Comparison of ENCODE assay signal across 8 mouse cellular contexts in genomic region chr12:32144513-32144912, GRCm38 (mm10).
A peak's percentile ranks its signal among the peaks of the same experiment; 100 is the strongest.
DNase-seq lines count a peak whose midpoint lies in the region; ATAC-seq lines count a peak whose summit lies in the region.

No protein-coding gene starts in this region.

- no peaks in the 10 kb centered on the region for H3K36me3 ChIP-seq in embryonic facial prominence, embryonic 10.5 days (replicated peaks)
- H3K36me3 ChIP-seq in limb, embryonic 12.5 days, result no peaks in the 10 kb centered on the region
- no peaks in the 10 kb centered on the region for H3K36me3 ChIP-seq in midbrain, embryonic 15.5 days (replicated peaks)

- no peak overlapping the region for H3K4me2 ChIP-seq in limb, embryonic 12.5 days
- H3K4me2 ChIP-seq in midbrain, embryonic 15.5 days, result no peak overlapping the region

- ATAC-seq in cerebellum, adult (ENCODE audit: insufficient number of reproducible peaks, low FRiP score, low TSS enrichment), result no peak
- ATAC-seq in limb, embryonic 12.5 days (ENCODE audit: insufficient number of reproducible peaks, insufficient read depth, low FRiP score, low TSS enrichment, low read depth), result peak; percentile 63; the same call in 1 of the 2 replicates
- ATAC-seq in midbrain, embryonic 15.5 days (replicated peaks), result peak; percentile 83

- peak; percentile 21 for DNase-seq in cerebellum, adult 11 months
- DNase-seq in embryonic facial prominence, embryonic 10.5 days (ENCODE audit: low spot score), result peak; percentile 79
- peak; percentile 69 to 86 for DNase-seq in heart, adult 18-20 months
- peak; percentile 39 to 64 for DNase-seq in kidney, adult 8-10 months
- DNase-seq in spleen, postnatal 10 days (ENCODE audit: low spot score in 2 of 2), result peak; percentile 79 to 86

- H3K9ac ChIP-seq in limb, embryonic 12.5 days (replicated peaks), result no peak overlapping the region
- H3K9ac ChIP-seq in midbrain, embryonic 15.5 days, result no peak overlapping the region

- no peak overlapping the region for H3K27ac ChIP-seq in embryonic facial prominence, embryonic 10.5 days (replicated peaks)
- no peak overlapping the region for H3K27ac ChIP-seq in limb, embryonic 12.5 days
- no peak overlapping the region for H3K27ac ChIP-seq in midbrain, embryonic 15.5 days

- no peaks in the 10 kb centered on the region for H3K27me3 ChIP-seq in embryonic facial prominence, embryonic 10.5 days (replicated peaks; ENCODE audit: low read depth, poor library complexity, severe bottlenecking)
- H3K27me3 ChIP-seq in limb, embryonic 12.5 days, result peaks cover 4% of the 10 kb centered on the region; the same call in 1 of the 2 replicates
- H3K27me3 ChIP-seq in midbrain, embryonic 15.5 days (replicated peaks), result no peaks in the 10 kb centered on the region

- H3K9me3 ChIP-seq in embryonic facial prominence, embryonic 10.5 days, result no peaks in the 10 kb centered on the region
- H3K9me3 ChIP-seq in limb, embryonic 12.5 days, result no peaks in the 10 kb centered on the region
- H3K9me3 ChIP-seq in midbrain, embryonic 15.5 days, result no peaks in the 10 kb centered on the region

- no peak overlapping the region for H3K4me3 ChIP-seq in embryonic facial prominence, embryonic 10.5 days
- no peak overlapping the region for H3K4me3 ChIP-seq in limb, embryonic 12.5 days (replicated peaks)
- no peak overlapping the region for H3K4me3 ChIP-seq in midbrain, embryonic 15.5 days

- WGBS in embryonic facial prominence, embryonic 10.5 days, result 6% methylated on average over 5 of the region's 5 CpGs
- 5% methylated on average over 5 of the region's 5 CpGs for WGBS in limb, embryonic 12.5 days
- 0% methylated on average over 5 of the region's 5 CpGs for WGBS in midbrain, embryonic 15.5 days

- H3K4me1 ChIP-seq in embryonic facial prominence, embryonic 10.5 days, result no peaks in the 10 kb centered on the region
- no peaks in the 10 kb centered on the region for H3K4me1 ChIP-seq in limb, embryonic 12.5 days (replicated peaks)
- H3K4me1 ChIP-seq in midbrain, embryonic 15.5 days, result no peaks in the 10 kb centered on the region

Comparison
In these comparisons a context has a peak if more than half of its experiments do, and no peak if none do; other contexts are left out.
1. DNase-seq: peak in every context shown above with its lines; median percentile 82 in spleen, postnatal 10 days; 79 in embryonic facial prominence, embryonic 10.5 days; 78 in heart, adult 18-20 months; 52 in kidney, adult 8-10 months; 21 in cerebellum, adult 11 months.